Mouse (Mus musculus): ENCODE measurements at regions not wholly inside any gene's neighbourhood (a gene's known extent, or its start where the extent isn't known, plus 50 kb on each side); places are given as distances from the start of the nearest gene placed in this dataset.

DNA sequence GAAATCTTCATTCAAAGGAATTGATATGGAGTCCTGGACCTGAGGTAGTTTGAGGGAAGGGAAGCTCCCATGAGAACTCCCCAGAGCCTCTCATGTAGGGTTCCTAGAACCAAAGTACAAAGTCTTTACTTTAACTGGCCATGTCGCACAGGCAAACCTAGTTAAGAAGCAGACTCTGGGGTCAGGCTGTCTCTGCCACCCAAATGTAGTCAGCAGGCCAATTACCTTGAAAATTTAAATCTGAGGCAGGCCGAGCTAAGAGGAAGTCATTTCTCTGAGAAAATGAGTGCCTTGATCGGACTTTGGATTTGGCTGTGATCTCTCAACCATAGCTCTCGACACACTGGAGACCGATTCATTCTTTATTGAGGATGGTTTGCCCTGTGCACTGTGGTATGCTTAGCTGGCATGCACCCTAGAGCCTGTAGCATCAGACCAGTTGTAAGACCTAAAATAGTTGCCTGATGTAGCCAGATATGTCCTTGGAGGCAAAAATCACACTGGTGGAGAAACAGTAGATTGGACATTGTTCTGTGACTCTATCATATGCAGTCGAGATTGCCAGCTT, 88.6 kb upstream of the Trio start:
- no peak overlapping the region for H3K9ac ChIP-seq (ENCODE audit: insufficient read depth, low read depth)
- no peaks in the 10 kb centered on the region for H3K9me3 ChIP-seq (replicated peaks; ENCODE audit: low read length)
- DNase-seq (ENCODE audit: extremely low read depth), result no peak
- TF ChIP-seq HCFC1 (IDR thresholded peaks at IDR 0.05; ENCODE audit: low read depth, low read length) (no peak), MXI1 (IDR thresholded peaks at IDR 0.05; ENCODE audit: low read depth, low read length) (no peak), EP300 (IDR thresholded peaks at IDR 0.05; ENCODE audit: low read length) (no peak), UBTF (IDR thresholded peaks at IDR 0.05; ENCODE audit: low read depth, low read length) (no peak), ZNF384 (IDR thresholded peaks at IDR 0.05; ENCODE audit: low read depth, low read length) (no peak), E2F4 (IDR thresholded peaks at IDR 0.05; ENCODE audit: insufficient replicate concordance, low read depth, low read length) (no peak), JUN (IDR thresholded peaks at IDR 0.05; ENCODE audit: insufficient read depth, low read depth, low read length) (no peak), NRF1 (IDR thresholded peaks at IDR 0.05; ENCODE audit: low read depth, low read length) (no peak), POLR2A (IDR thresholded peaks at IDR 0.05; ENCODE audit: low read depth, low read length) (no peak), BHLHE40 (IDR thresholded peaks at IDR 0.05; ENCODE audit: low read depth, low read length) (no peak), RAD21 (IDR thresholded peaks at IDR 0.05; ENCODE audit: low read depth, low read length) (no peak), CTCF (conservative IDR thresholded peaks at IDR 0.05 in 1 of 2, IDR thresholded peaks at IDR 0.05 in 1 of 2; ENCODE audit: low read depth in 2 of 2, low read length in 2 of 2) (no peak), RCOR1 (conservative IDR thresholded peaks at IDR 0.05; ENCODE audit: low read depth, low read length) (no peak), USF2 (conservative IDR thresholded peaks at IDR 0.05; ENCODE audit: low read depth, low read length) (no peak), ELF1 (IDR thresholded peaks at IDR 0.05; ENCODE audit: low read depth, low read length) (no peak), TCF12 (IDR thresholded peaks at IDR 0.05; ENCODE audit: low read depth, low read length) (no peak), JUND (conservative IDR thresholded peaks at IDR 0.05; ENCODE audit: low read depth, low read length) (no peak), PAX5 (IDR thresholded peaks at IDR 0.05; ENCODE audit: low read length) (no peak), ZC3H11A (IDR thresholded peaks at IDR 0.05; ENCODE audit: low read depth, low read length) (no peak), POLR2AphosphoS2 (IDR thresholded peaks at IDR 0.05; ENCODE audit: low read depth, low read length) (no peak)
- H3K79me2 ChIP-seq (replicated peaks; ENCODE audit: control insufficient read depth, extremely low read depth, insufficient read depth, poor library complexity, severe bottlenecking), result no peaks in the 10 kb centered on the region
- dilution Hi-C loops (cut with MboI; ENCODE audit: extremely low pct_ligation_motif_present, extremely low pct_unique_long_range_greater_than_20kb, low sequenced_read_pairs) (no loop called here), in situ Hi-C loops (cut with MboI; ENCODE audit: low pct_ligation_motif_present, low pct_unique_long_range_greater_than_20kb, low sequenced_read_pairs) (no loop called here)
- no peaks in the 10 kb centered on the region for H3K27me3 ChIP-seq (replicated peaks)
- H3K27ac ChIP-seq (ENCODE audit: insufficient read depth, low read depth), result no peak overlapping the region
- no peak overlapping the region for H3K4me3 ChIP-seq (replicated peaks in 1 of 3; ENCODE audit: low read depth in 2 of 3, low read length in 2 of 3, poor library complexity in 1 of 3)
- H3K4me2 ChIP-seq (ENCODE audit: insufficient read depth, low read depth, poor library complexity, severe bottlenecking), result no peak overlapping the region
- no peaks in the 10 kb centered on the region for H3K36me3 ChIP-seq (replicated peaks in 1 of 2; ENCODE audit: control insufficient read depth in 1 of 2, insufficient read depth in 1 of 2, low read length in 1 of 2)
- H3K4me1 ChIP-seq (ENCODE audit: control insufficient read depth in 1 of 2, insufficient read depth in 2 of 2), result peaks cover 0 to 17% of the 10 kb centered on the region in 2 experiments; a peak in 2 of 4 replicates

- H3K9ac ChIP-seq (ENCODE audit: insufficient read depth, low read depth), result no peak overlapping the region
- no peak for TF ChIP-seq ZNF384 (IDR thresholded peaks at IDR 0.05; ENCODE audit: low read depth, low read length)
- TF ChIP-seq ZMIZ1 (IDR thresholded peaks at IDR 0.05; ENCODE audit: low read depth, low read length), result no peak
- no peak for TF ChIP-seq SIN3A (IDR thresholded peaks at IDR 0.05; ENCODE audit: low read length)
- no peak for TF ChIP-seq NRF1 (IDR thresholded peaks at IDR 0.05; ENCODE audit: low read depth, low read length)
- TF ChIP-seq MEF2A (IDR thresholded peaks at IDR 0.05; ENCODE audit: borderline replicate concordance, low read depth, low read length), result no peak
- no peak for TF ChIP-seq POLR2A (IDR thresholded peaks at IDR 0.05; ENCODE audit: low read depth, low read length)
- no peak for TF ChIP-seq GABPA (IDR thresholded peaks at IDR 0.05; ENCODE audit: insufficient replicate concordance, low read depth, low read length)
- TF ChIP-seq CHD2 (IDR thresholded peaks at IDR 0.05; ENCODE audit: low read length), result no peak
- no peak for TF ChIP-seq POLR2AphosphoS2 (IDR thresholded peaks at IDR 0.05; ENCODE audit: low read depth, low read length)
- no peak for TF ChIP-seq BHLHE40 (IDR thresholded peaks at IDR 0.05; ENCODE audit: low read depth, low read length)
- no peak for TF ChIP-seq SMC3 (IDR thresholded peaks at IDR 0.05; ENCODE audit: low read depth, low read length)
- no peaks in the 10 kb centered on the region for H3K27me3 ChIP-seq (replicated peaks)
- dilution Hi-C loops (cut with MboI; ENCODE audit: extremely low pct_ligation_motif_present, extremely low pct_unique_long_range_greater_than_20kb, low sequenced_read_pairs) (no loop called here), in situ Hi-C loops (cut with MboI; ENCODE audit: low pct_ligation_motif_present, low pct_unique_long_range_greater_than_20kb, low sequenced_read_pairs) (no loop called here)
- no peaks in the 10 kb centered on the region for H3K79me2 ChIP-seq (replicated peaks; ENCODE audit: control insufficient read depth, extremely low read depth, insufficient read depth, poor library complexity, severe bottlenecking)
- H3K27ac ChIP-seq (ENCODE audit: insufficient read depth, low read depth), result no peak overlapping the region
- H3K4me3 ChIP-seq (replicated peaks in 1 of 3; ENCODE audit: low read depth in 2 of 3, low read length in 2 of 3, poor library complexity in 1 of 3), result no peak overlapping the region
- H3K4me2 ChIP-seq (ENCODE audit: insufficient read depth, low read depth, poor library complexity, severe bottlenecking), result no peak overlapping the region
- H3K36me3 ChIP-seq (replicated peaks in 1 of 2; ENCODE audit: control insufficient read depth in 1 of 2, insufficient read depth in 1 of 2, low read length in 1 of 2), result no peaks in the 10 kb centered on the region
- H3K4me1 ChIP-seq (ENCODE audit: control insufficient read depth in 1 of 2, insufficient read depth in 2 of 2), result peaks cover 0 to 14% of the 10 kb centered on the region in 2 experiments; a peak in 2 of 4 replicates
- no peaks in the 10 kb centered on the region for H3K9me3 ChIP-seq (replicated peaks; ENCODE audit: low read length)
- no peak for DNase-seq (ENCODE audit: extremely low read depth)
Measured at GRCm38 (mm10) chr15:28126846-28127245, 76.7 kb upstream of the Dnah5 start.
